23 mouse cellular contexts compared by ENCODE assay signal in the genomic region with DNA sequence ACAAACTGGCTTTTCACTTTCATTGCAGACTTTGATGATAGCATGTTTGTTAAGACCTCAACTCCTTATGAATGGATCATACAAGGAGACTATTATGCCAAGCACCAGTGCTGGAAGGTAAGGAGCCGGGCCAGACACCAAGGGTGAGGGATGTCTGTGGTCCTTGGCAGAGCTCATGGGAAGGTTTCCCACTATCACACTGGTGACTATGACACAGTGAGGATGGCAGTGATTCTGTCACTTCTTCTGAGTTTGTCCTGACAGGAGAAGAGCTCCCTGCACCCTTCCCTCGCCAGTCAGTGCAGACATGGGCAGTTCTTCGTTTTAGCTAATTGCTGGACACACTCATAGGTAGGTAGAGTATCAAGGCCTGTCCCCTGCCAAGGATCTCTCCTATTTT. TPM values are rescaled to one million over a fixed set of nuclear protein-coding genes. Genes with fewer than 3 reads are reported as not detected.
"Had no signal": no experiment of that assay in that cellular context is flagged by ENCODE, and none has a peak within 500 bp of the region (broad histone marks: within the 10 kb centered on the region; RNA-seq: fewer than 3 reads in every experiment).

No protein-coding gene starts in this region.

- H3K27me3 ChIP-seq: kidney, embryonic 15.5 days; limb, embryonic 12.5 days; limb, embryonic 15.5 days; neural tube, embryonic 12.5 days; neural tube, embryonic 15.5 days; stomach, embryonic 15.5 days had no signal

- ATAC-seq: liver, postnatal 0 days; lung, postnatal 0 days had no signal

- H3K27ac ChIP-seq: kidney, embryonic 15.5 days; limb, embryonic 12.5 days; limb, embryonic 15.5 days; liver, embryonic 14.5 days; neural tube, embryonic 12.5 days; neural tube, embryonic 15.5 days; stomach, embryonic 15.5 days had no signal

- DNase-seq: kidney, adult 11 months; kidney, adult 8-10 months; kidney, postnatal 10 days; kidney, postnatal 36 days; left cerebral cortex, postnatal 4 days; liver, postnatal 0 days; lung, embryonic 14.5 days; lung, postnatal 36 days; retina, postnatal 1 day; spleen, adult 18-20 months; thymus, adult 18-20 months; thymus, postnatal 36 days had no signal

- H3K9me3 ChIP-seq: kidney, embryonic 15.5 days; limb, embryonic 12.5 days; limb, embryonic 15.5 days; neural tube, embryonic 12.5 days; neural tube, embryonic 15.5 days; stomach, embryonic 15.5 days had no signal

- H3K4me3 ChIP-seq: kidney, embryonic 15.5 days; limb, embryonic 12.5 days; limb, embryonic 15.5 days; megakaryocyte, embryonic 14.5 days; neural tube, embryonic 12.5 days; neural tube, embryonic 15.5 days; stomach, embryonic 15.5 days had no signal

- H3K9ac ChIP-seq: kidney, embryonic 15.5 days; limb, embryonic 12.5 days; limb, embryonic 15.5 days; liver, embryonic 14.5 days; liver, postnatal 0 days; lung, embryonic 14.5 days; neural tube, embryonic 12.5 days; neural tube, embryonic 15.5 days; stomach, embryonic 15.5 days had no signal

- H3K4me2 ChIP-seq: kidney, embryonic 15.5 days; limb, embryonic 12.5 days; limb, embryonic 15.5 days; liver, embryonic 11.5 days; lung, embryonic 14.5 days; midbrain, embryonic 11.5 days; neural tube, embryonic 12.5 days; neural tube, embryonic 15.5 days; stomach, embryonic 15.5 days had no signal

- H3K36me3 ChIP-seq: kidney, embryonic 15.5 days; limb, embryonic 12.5 days; limb, embryonic 15.5 days; neural tube, embryonic 12.5 days; neural tube, embryonic 15.5 days; stomach, embryonic 15.5 days had no signal

- H3K4me1 ChIP-seq: megakaryocyte, embryonic 14.5 days; stomach, embryonic 15.5 days had no signal

RNA-seq across cellular contexts. Expression of a gene that starts 55.8 kb away (rescaled TPM):
- polyA plus RNA-seq: lung, embryonic 14.5 days had no signal
